12 mouse cellular contexts compared by ENCODE assay signal in the genomic region with DNA sequence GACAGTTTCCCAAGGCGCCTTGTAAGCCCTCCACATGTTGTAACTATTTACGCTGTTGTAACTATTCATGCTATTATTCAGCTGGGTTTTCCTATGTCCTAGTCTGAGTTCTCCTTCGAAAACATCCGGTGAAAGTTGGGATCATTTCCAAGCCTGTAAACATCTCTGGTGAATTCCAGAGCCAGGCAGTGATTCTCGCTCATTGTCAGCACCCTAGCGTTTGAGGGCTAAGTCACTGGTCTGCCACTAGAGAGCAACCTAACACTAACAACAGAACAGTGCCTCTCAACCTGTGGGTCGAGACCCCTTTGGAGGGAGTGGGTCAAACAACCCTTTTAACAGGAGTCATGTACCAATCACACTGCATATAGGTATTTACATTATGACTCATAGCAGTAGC. TPM values are rescaled to one million over a fixed set of nuclear protein-coding genes. Genes with fewer than 3 reads are reported as not detected.
DNase-seq lines count a peak whose midpoint lies in the region; TF ChIP-seq lines count a peak whose summit lies in the region.
"Had no signal": no experiment of that assay in that cellular context is flagged by ENCODE, and none has a peak within 500 bp of the region (broad histone marks: within the 10 kb centered on the region; RNA-seq: fewer than 3 reads in every experiment).

No protein-coding gene starts in this region.

- peak; percentile 58 for TF ChIP-seq CTCF in heart, adult 2 months (IDR thresholded peaks at IDR 0.05)
- TF ChIP-seq CTCF in layer of hippocampus, adult 2 months (conservative IDR thresholded peaks at IDR 0.05) = peak; percentile 57

- no peaks in the 10 kb centered on the region for H3K79me2 ChIP-seq in heart, adult 2 months (replicated peaks; ENCODE audit: control insufficient read depth, insufficient read depth, low read length)

- H3K27ac ChIP-seq in heart, adult 2 months = peak overlapping the region; percentile 34; the same call in 1 of the 2 replicates
- no peak overlapping the region for H3K27ac ChIP-seq in layer of hippocampus, adult 2 months
- H3K27ac ChIP-seq: liver, embryonic 13.5 days; midbrain, embryonic 12.5 days had no signal

- DNase-seq in heart, adult 2 months = no peak
- no peak for DNase-seq in heart, adult 11 months
- no peak for DNase-seq in layer of hippocampus, adult 2 months (ENCODE audit: low spot score in 2 of 2)
- DNase-seq in layer of hippocampus, postnatal 14 days (ENCODE audit: low spot score in 2 of 2) = no peak
- DNase-seq in brain, adult 2 months (ENCODE audit: low read depth, low spot score) = peak; percentile 8
- DNase-seq in lung, postnatal 36 days = peak; percentile 70
- DNase-seq in frontal cortex, postnatal 10 days (ENCODE audit: low spot score in 2 of 2) = no peak
- DNase-seq in ovary, postnatal 14 days (ENCODE audit: low spot score) = no peak
- DNase-seq: adrenal gland, adult 2 months; liver, embryonic 13.5 days had no signal

- intact Hi-C loops in heart, adult 2 months (cut with DNase I) = no loop called here

- H3K4me3 ChIP-seq in heart, adult 2 months = no peak overlapping the region
- no peak overlapping the region for H3K4me3 ChIP-seq in layer of hippocampus, adult 2 months
- H3K4me3 ChIP-seq: liver, embryonic 13.5 days; midbrain, embryonic 12.5 days had no signal

- no peak overlapping the region for H3K9ac ChIP-seq in heart, adult 2 months (ENCODE audit: low read depth, low read length)
- H3K9ac ChIP-seq: liver, embryonic 13.5 days; midbrain, embryonic 12.5 days had no signal

- 39% methylated on average over 7 of the region's 7 CpGs for WGBS in heart, adult 2 months

- no peak for TF ChIP-seq EP300 in heart, adult 2 months (IDR thresholded peaks at IDR 0.05; ENCODE audit: insufficient read depth, low read depth, low read length)

- H3K4me1 ChIP-seq in heart, adult 2 months (ENCODE audit: control insufficient read depth, insufficient read depth, low read length) = no peaks in the 10 kb centered on the region
- H3K4me1 ChIP-seq: liver, embryonic 13.5 days; midbrain, embryonic 12.5 days had no signal

- TF ChIP-seq POLR2A in heart, adult 2 months (IDR thresholded peaks at IDR 0.05; ENCODE audit: insufficient read depth, low read depth, low read length) = no peak

- H3K27me3 ChIP-seq in heart, adult 2 months (ENCODE audit: control insufficient read depth, insufficient read depth, low read length) = no peaks in the 10 kb centered on the region
- H3K27me3 ChIP-seq: liver, embryonic 13.5 days; midbrain, embryonic 12.5 days had no signal

- no peaks in the 10 kb centered on the region for H3K36me3 ChIP-seq in heart, adult 2 months (ENCODE audit: control insufficient read depth, insufficient read depth, low read length)
- H3K36me3 ChIP-seq: midbrain, embryonic 12.5 days had no signal

RNA-seq across cellular contexts. Expression of a gene that starts 25.0 kb away (rescaled TPM):
- total RNA-seq in heart, adult 2 months (2021) = not detected
- polyA plus RNA-seq in heart, adult 2 months (2012; rRNA removed) = 0.04 and 0.38 TPM in 2 replicates
- total RNA-seq in layer of hippocampus, adult 2 months (2021) = not detected
- not detected for total RNA-seq in layer of hippocampus, postnatal 14 days (2021)
- total RNA-seq: heart, postnatal 10 days had no signal
- polyA plus RNA-seq: midbrain, embryonic 12.5 days had no signal

Comparison
In these comparisons a context has a peak if more than half of its experiments do, and no peak if none do; other contexts are left out.
1. DNase-seq: peak in brain, adult 2 months (single experiment) and lung, postnatal 36 days (single experiment); none in heart, adult 2 months (0 of 2), heart, adult 11 months (single experiment), layer of hippocampus, adult 2 months (0 of 2), layer of hippocampus, postnatal 14 days (0 of 2), frontal cortex, postnatal 10 days (0 of 2) and ovary, postnatal 14 days (single experiment).